Mouse (Mus musculus) hindbrain, embryonic 12.5 days (tissue): ENCODE measurements around the gene Rabgap1l. TPM values are rescaled to one million over a fixed set of nuclear protein-coding genes. Genes with fewer than 3 reads are reported as not detected.

Source experiments
- ATAC-seq: fragments of 200-750 bp; cut with Nextera tagmentation; 2 replicates; pipeline ENCODE4 v1.8.0; 2017; ENCODE audit warnings: moderate TSS enrichment; ENCODE audit not compliant: low FRiP score
- H3K27ac ChIP-seq: fragments of 300-500 bp; sonication (generic); 2 replicates; pipeline ENCODE4 v1.5.1; 2016; ENCODE audit warnings: mild to moderate bottlenecking
- H3K27me3 ChIP-seq: fragments of 300-500 bp; sonication (generic); 2 replicates; pipeline ENCODE4 v1.6.1; 2016; ENCODE audit warnings: mild to moderate bottlenecking
- H3K36me3 ChIP-seq: fragments of 300-500 bp; sonication (generic); 2 replicates; pipeline ENCODE4 v1.6.1; 2016; ENCODE audit warnings: mild to moderate bottlenecking
- H3K4me1 ChIP-seq: fragments of 300-500 bp; sonication (generic); 2 replicates; pipeline ENCODE4 v1.6.1; 2016
- H3K4me2 ChIP-seq: fragments of 300-500 bp; sonication (generic); replicated peaks from 2 replicates; pipeline ENCODE4 v1.6.1; 2016; ENCODE audit warnings: mild to moderate bottlenecking
- H3K4me3 ChIP-seq: fragments of 300-500 bp; sonication (generic); 2 replicates; pipeline ENCODE4 v1.5.1; 2016; ENCODE audit warnings: mild to moderate bottlenecking
- H3K9ac ChIP-seq: fragments of 300-500 bp; sonication (generic); 2 replicates; pipeline ENCODE4 v1.6.1; 2016; ENCODE audit warnings: mild to moderate bottlenecking, moderate library complexity
- H3K9me3 ChIP-seq: fragments of 300-500 bp; sonication (generic); replicated peaks from 2 replicates; pipeline ENCODE4 v1.6.1; 2016; ENCODE audit warnings: mild to moderate bottlenecking
- WGBS: fragments of 180-500 bp; shearing (Covaris S2); methylation state at CpG from one replicate; pipeline ENCODE4 v1.1.7; 2016; 5-methylcytosine and 5-hydroxymethylcytosine counted together
- polyA plus RNA-seq: library from polyadenylated mRNA; unstranded; fragments of >200 nt; fragmentation: Nextera tagmentation; extraction: Ambion mirVana; gene quantifications from 2 replicates; pipeline ENCODE4 v1.2.1, GENCODE M21; 2016

Gene Rabgap1l
- polyA plus RNA-seq, 1 experiment from 2014 or later = 20.5 TPM

GRCm38 (mm10) chr1:160485731-160486130 lies 307.3 kb downstream of the Rabgap1l start:
- Histone ChIP-seq H3K27me3 (no peaks in the 10 kb centered on the region), H3K9ac (no peak overlapping the region), H3K4me1 (no peaks in the 10 kb centered on the region), H3K9me3 (no peaks in the 10 kb centered on the region), H3K27ac (no peak overlapping the region), H3K4me3 (no peak overlapping the region), H3K36me3 (no peaks in the 10 kb centered on the region), H3K4me2 (no peak overlapping the region)
- 74% methylated on average over 3 of the region's 3 CpGs for WGBS
- ATAC-seq = no peak

GRCm38 (mm10) chr1:160485028-160485427 lies 308.0 kb downstream of the Rabgap1l start:
- Histone ChIP-seq H3K4me1 (no peaks in the 10 kb centered on the region), H3K9ac (no peak overlapping the region), H3K36me3 (no peaks in the 10 kb centered on the region), H3K27ac (no peak overlapping the region), H3K9me3 (no peaks in the 10 kb centered on the region), H3K27me3 (no peaks in the 10 kb centered on the region), H3K4me3 (no peak overlapping the region), H3K4me2 (no peak overlapping the region)
- 70% methylated on average over 7 of the region's 7 CpGs for WGBS
- no peak for ATAC-seq

GRCm38 (mm10) chr1:160481643-160482042 lies 311.4 kb downstream of the Rabgap1l start:
- Histone ChIP-seq H3K9ac (no peak overlapping the region), H3K9me3 (no peaks in the 10 kb centered on the region), H3K36me3 (no peaks in the 10 kb centered on the region), H3K4me3 (no peak overlapping the region), H3K27ac (no peak overlapping the region), H3K4me2 (no peak overlapping the region), H3K4me1 (no peaks in the 10 kb centered on the region), H3K27me3 (no peaks in the 10 kb centered on the region)
- WGBS = 83% methylated on average over 2 of the region's 2 CpGs
- ATAC-seq = no peak

- H3K27ac ChIP-seq = no peak overlapping the region
- no peaks in the 10 kb centered on the region for H3K4me1 ChIP-seq
- H3K27me3 ChIP-seq = no peaks in the 10 kb centered on the region
- no peaks in the 10 kb centered on the region for H3K36me3 ChIP-seq
- no peak overlapping the region for H3K4me2 ChIP-seq
- no peak for ATAC-seq
- H3K9me3 ChIP-seq = no peaks in the 10 kb centered on the region
- no peak overlapping the region for H3K4me3 ChIP-seq
- no peak overlapping the region for H3K9ac ChIP-seq
These were observed 325.6 kb downstream of the Rabgap1l start for GRCm38 (mm10) chr1:160467443-160467842.

- Histone ChIP-seq H3K4me3 (no peak overlapping the region), H3K9me3 (no peaks in the 10 kb centered on the region), H3K9ac (no peak overlapping the region), H3K36me3 (no peaks in the 10 kb centered on the region), H3K4me2 (no peak overlapping the region), H3K27ac (no peak overlapping the region), H3K27me3 (no peaks in the 10 kb centered on the region), H3K4me1 (no peaks in the 10 kb centered on the region)
- no peak for ATAC-seq
These were observed 327.8 kb downstream of the Rabgap1l start for GRCm38 (mm10) chr1:160465186-160465585.

GRCm38 (mm10) chr1:160464148-160464547 lies 328.9 kb downstream of the Rabgap1l start:
- H3K36me3 ChIP-seq = no peaks in the 10 kb centered on the region
- no peak for ATAC-seq
- H3K27ac ChIP-seq = no peak overlapping the region
- no peaks in the 10 kb centered on the region for H3K9me3 ChIP-seq
- no peak overlapping the region for H3K9ac ChIP-seq
- H3K4me3 ChIP-seq = no peak overlapping the region
- H3K4me2 ChIP-seq = no peak overlapping the region
- no peaks in the 10 kb centered on the region for H3K27me3 ChIP-seq
- no peaks in the 10 kb centered on the region for H3K4me1 ChIP-seq

GRCm38 (mm10) chr1:160460346-160460745 lies 332.7 kb downstream of the Rabgap1l start:
- Histone ChIP-seq H3K9me3 (no peaks in the 10 kb centered on the region), H3K9ac (no peak overlapping the region), H3K36me3 (no peaks in the 10 kb centered on the region), H3K27me3 (no peaks in the 10 kb centered on the region), H3K4me1 (no peaks in the 10 kb centered on the region), H3K27ac (no peak overlapping the region), H3K4me2 (no peak overlapping the region), H3K4me3 (no peak overlapping the region)
- WGBS = 83% methylated on average over 1 of the region's 1 CpGs
- no peak for ATAC-seq

GRCm38 (mm10) chr1:160451663-160452062 lies 341.3 kb downstream of the Rabgap1l start:
- Histone ChIP-seq H3K4me1 (no peaks in the 10 kb centered on the region), H3K4me2 (no peak overlapping the region), H3K27me3 (no peaks in the 10 kb centered on the region), H3K9ac (no peak overlapping the region), H3K27ac (no peak overlapping the region), H3K4me3 (no peak overlapping the region), H3K9me3 (no peaks in the 10 kb centered on the region), H3K36me3 (no peaks in the 10 kb centered on the region)
- ATAC-seq = no peak
- 79% methylated on average over 2 of the region's 2 CpGs for WGBS

GRCm38 (mm10) chr1:160448681-160449080 lies 344.3 kb downstream of the Rabgap1l start:
- Histone ChIP-seq H3K4me2 (no peak overlapping the region), H3K27me3 (no peaks in the 10 kb centered on the region), H3K36me3 (no peaks in the 10 kb centered on the region), H3K4me1 (no peaks in the 10 kb centered on the region), H3K9ac (no peak overlapping the region), H3K4me3 (no peak overlapping the region), H3K27ac (no peak overlapping the region), H3K9me3 (no peaks in the 10 kb centered on the region)
- 52% methylated on average over 2 of the region's 2 CpGs for WGBS
- ATAC-seq = no peak

GRCm38 (mm10) chr1:160446823-160447222 lies 346.2 kb downstream of the Rabgap1l start:
- no peak for ATAC-seq
- H3K27ac ChIP-seq = no peak overlapping the region
- no peaks in the 10 kb centered on the region for H3K4me1 ChIP-seq
- no peaks in the 10 kb centered on the region for H3K36me3 ChIP-seq
- 64% methylated on average over 1 of the region's 1 CpGs for WGBS
- H3K4me3 ChIP-seq = no peak overlapping the region
- H3K9me3 ChIP-seq = no peaks in the 10 kb centered on the region
- no peak overlapping the region for H3K9ac ChIP-seq
- no peak overlapping the region for H3K4me2 ChIP-seq
- H3K27me3 ChIP-seq = no peaks in the 10 kb centered on the region

GRCm38 (mm10) chr1:160443506-160443905 lies 349.5 kb downstream of the Rabgap1l start:
- Histone ChIP-seq H3K4me2 (no peak overlapping the region), H3K9ac (no peak overlapping the region), H3K9me3 (no peaks in the 10 kb centered on the region), H3K36me3 (no peaks in the 10 kb centered on the region), H3K27ac (no peak overlapping the region), H3K4me3 (no peak overlapping the region), H3K4me1 (no peaks in the 10 kb centered on the region), H3K27me3 (no peaks in the 10 kb centered on the region)
- ATAC-seq = no peak
- 74% methylated on average over 1 of the region's 1 CpGs for WGBS

- Histone ChIP-seq H3K27me3 (no peaks in the 10 kb centered on the region), H3K4me3 (no peak overlapping the region), H3K4me1 (no peaks in the 10 kb centered on the region), H3K4me2 (no peak overlapping the region), H3K9me3 (no peaks in the 10 kb centered on the region), H3K27ac (no peak overlapping the region), H3K9ac (no peak overlapping the region), H3K36me3 (no peaks in the 10 kb centered on the region)
- WGBS = 91% methylated on average over 2 of the region's 2 CpGs
- ATAC-seq = no peak
These were observed 351.3 kb downstream of the Rabgap1l start for GRCm38 (mm10) chr1:160441679-160442078.

GRCm38 (mm10) chr1:160441161-160441560 lies 351.9 kb downstream of the Rabgap1l start:
- H3K4me3 ChIP-seq = no peak overlapping the region
- no peaks in the 10 kb centered on the region for H3K9me3 ChIP-seq
- no peak overlapping the region for H3K4me2 ChIP-seq
- H3K27ac ChIP-seq = no peak overlapping the region
- no peaks in the 10 kb centered on the region for H3K27me3 ChIP-seq
- no peaks in the 10 kb centered on the region for H3K36me3 ChIP-seq
- WGBS = 90% methylated on average over 5 of the region's 5 CpGs
- no peak for ATAC-seq
- H3K4me1 ChIP-seq = no peaks in the 10 kb centered on the region
- no peak overlapping the region for H3K9ac ChIP-seq

- no peaks in the 10 kb centered on the region for H3K27me3 ChIP-seq
- no peak overlapping the region for H3K27ac ChIP-seq
- no peaks in the 10 kb centered on the region for H3K4me1 ChIP-seq
- no peak overlapping the region for H3K4me2 ChIP-seq
- no peak for ATAC-seq
- no peaks in the 10 kb centered on the region for H3K9me3 ChIP-seq
- H3K9ac ChIP-seq = no peak overlapping the region
- no peak overlapping the region for H3K4me3 ChIP-seq
- WGBS = 54% methylated on average over 4 of the region's 4 CpGs
- H3K36me3 ChIP-seq = no peaks in the 10 kb centered on the region
These were observed 354.2 kb downstream of the Rabgap1l start for GRCm38 (mm10) chr1:160438820-160439219.
